Mouse (Mus musculus) liver, embryonic 12.5 days (tissue): Measurements from ENCODE around the gene Ergic2. TPM values are rescaled to one million over a fixed set of nuclear protein-coding genes. Genes with fewer than 3 reads are reported as not detected.

Source experiments
- polyA plus RNA-seq: library from polyadenylated mRNA; unstranded; fragments of >200 nt; fragmentation: Nextera tagmentation; extraction: Ambion mirVana; gene quantifications from 2 replicates; pipeline ENCODE4 v1.2.1, GENCODE M21; 2016

Gene Ergic2
- polyA plus RNA-seq, 1 experiment from 2014 or later = 146 TPM

Other genes with a start within 250 kb of the Ergic2 start
- gene Far2, start 165.1 kb downstream of the Ergic2 start, polyA plus RNA-seq = 0.93 and 1.3 TPM in 2 replicates
- 0.26 and 0.36 TPM in 2 replicates for gene Tmtc1, start 232.0 kb upstream of the Ergic2 start, polyA plus RNA-seq